In the genomic region with DNA sequence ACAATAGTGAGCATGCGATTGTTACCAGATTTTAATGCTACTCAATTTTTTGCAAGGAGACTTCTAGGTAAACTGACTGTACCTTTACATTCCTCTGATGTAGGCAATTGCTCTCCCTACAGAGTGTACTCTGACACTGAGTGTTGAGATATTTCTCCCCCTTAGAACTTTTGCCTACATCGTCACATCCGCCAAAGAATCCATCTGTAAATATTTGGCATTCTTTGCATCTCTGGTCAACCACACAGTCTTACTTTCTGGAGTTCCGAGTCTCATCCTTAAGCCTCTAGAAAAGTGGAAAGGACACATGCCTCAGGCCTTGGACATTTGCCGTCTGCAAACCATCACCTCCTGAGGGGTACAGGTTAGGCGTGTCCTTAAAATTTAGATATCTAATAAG, we compare ENCODE assay signal across 17 mouse cellular contexts.
"Had no signal": no experiment of that assay in that cellular context is flagged by ENCODE, and none has a peak within 500 bp of the region (broad histone marks: within the 10 kb centered on the region; RNA-seq: fewer than 3 reads in every experiment).

No protein-coding gene starts in this region.

- H3K9me3 ChIP-seq: liver, embryonic 13.5 days; megakaryocyte, embryonic 14.5 days; midbrain, embryonic 10.5 days; midbrain, embryonic 13.5 days; neural tube, embryonic 12.5 days; neural tube, embryonic 15.5 days had no signal

- H3K4me3 ChIP-seq: left cerebral cortex, adult 2 months; liver, embryonic 13.5 days; megakaryocyte, embryonic 14.5 days; midbrain, embryonic 10.5 days; midbrain, embryonic 13.5 days; neural tube, embryonic 12.5 days; neural tube, embryonic 15.5 days had no signal

- H3K36me3 ChIP-seq: liver, embryonic 13.5 days; midbrain, embryonic 10.5 days; midbrain, embryonic 13.5 days; neural tube, embryonic 12.5 days; neural tube, embryonic 15.5 days had no signal

- ATAC-seq: midbrain, embryonic 13.5 days had no signal

- DNase-seq: kidney, adult 2 months; kidney, postnatal 10 days; kidney, postnatal 36 days; layer of hippocampus, postnatal 36 days; liver, embryonic 13.5 days; lung, adult 2 months; lung, postnatal 14 days; lung, postnatal 4 days; right cerebral cortex, postnatal 25 days; thymus, adult 18-20 months; thymus, postnatal 36 days had no signal

- H3K27me3 ChIP-seq: liver, embryonic 13.5 days; midbrain, embryonic 13.5 days; neural tube, embryonic 12.5 days; neural tube, embryonic 15.5 days had no signal

- H3K27ac ChIP-seq: left cerebral cortex, adult 2 months; liver, embryonic 13.5 days; midbrain, embryonic 10.5 days; midbrain, embryonic 13.5 days; neural tube, embryonic 12.5 days; neural tube, embryonic 15.5 days had no signal

- H3K9ac ChIP-seq: liver, embryonic 13.5 days; midbrain, embryonic 13.5 days; neural tube, embryonic 12.5 days; neural tube, embryonic 15.5 days had no signal

- H3K4me2 ChIP-seq: liver, embryonic 13.5 days; midbrain, embryonic 13.5 days; neural tube, embryonic 12.5 days; neural tube, embryonic 15.5 days had no signal
